Mouse (Mus musculus) layer of hippocampus, postnatal 25 days (tissue): ENCODE results near the gene Hsp90aa1. TPM values are rescaled to one million over a fixed set of nuclear protein-coding genes. Genes with fewer than 3 reads are reported as not detected.
A peak's percentile ranks its signal among the peaks of the same experiment; 100 is the strongest.
"Not testable (repeated sequence)": the region's sequence is repeated elsewhere in the genome, so short reads cannot be mapped to it uniquely, and the experiment has no call there.

ENCODE experiments used
- DNase-seq, 2 experiments: peaks; one replicate each; pipeline ENCODE4 v3.0.0; 2022; ENCODE audit warnings: mixed read lengths in 2 of 2, low spot score in 1 of 2; ENCODE audit errors: extremely low spot score in 1 of 2
- total RNA-seq, 2 experiments: library from RNA; stranded (reverse); gene quantifications; 2 replicates each; pipeline ENCODE4 v1.2.3; 2021

Hsp90aa1 gene
- total RNA-seq, 2 experiments from 2014 or later: 874 to 929 TPM

DNA sequence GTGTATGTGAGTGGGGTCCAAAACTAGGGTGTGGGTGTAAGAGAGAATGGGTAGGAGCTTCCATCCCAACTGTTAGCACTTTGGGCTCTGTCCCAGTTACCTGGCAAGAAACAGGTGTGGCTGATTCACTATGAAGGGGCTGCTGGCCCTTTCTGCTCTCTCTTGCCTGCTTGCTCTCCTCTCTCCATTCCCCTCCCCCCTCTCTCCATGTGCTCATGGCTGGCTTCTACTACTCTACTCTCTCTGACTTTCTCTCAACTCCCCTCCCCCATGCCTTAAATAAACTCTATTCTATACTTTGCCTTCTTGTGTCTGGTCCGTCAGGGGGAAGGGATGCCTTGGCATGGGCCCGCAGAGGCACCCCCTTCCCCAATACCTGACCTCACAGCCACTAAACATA, 1.8 kb downstream of the Hsp90aa1 start:
- no peak for DNase-seq

DNA sequence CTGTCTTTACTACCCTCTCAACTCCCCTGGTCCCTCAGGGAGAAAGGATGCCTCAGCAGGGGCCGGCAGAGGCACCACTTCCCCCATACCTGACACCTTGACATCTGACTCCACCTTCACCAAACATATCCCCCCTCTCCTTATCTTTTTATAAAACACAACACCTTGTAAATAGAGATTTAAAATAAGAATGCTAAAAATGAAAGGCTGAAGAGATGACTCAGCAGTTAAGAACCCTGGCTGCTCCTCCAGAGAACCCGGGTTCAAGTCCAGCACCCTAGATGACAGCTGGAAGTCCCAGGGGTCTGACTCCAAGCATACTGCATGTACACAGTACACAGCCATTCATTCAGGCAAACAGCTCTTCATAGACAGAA, 3.4 kb downstream of the Hsp90aa1 start:
- DNase-seq: no peak

DNA sequence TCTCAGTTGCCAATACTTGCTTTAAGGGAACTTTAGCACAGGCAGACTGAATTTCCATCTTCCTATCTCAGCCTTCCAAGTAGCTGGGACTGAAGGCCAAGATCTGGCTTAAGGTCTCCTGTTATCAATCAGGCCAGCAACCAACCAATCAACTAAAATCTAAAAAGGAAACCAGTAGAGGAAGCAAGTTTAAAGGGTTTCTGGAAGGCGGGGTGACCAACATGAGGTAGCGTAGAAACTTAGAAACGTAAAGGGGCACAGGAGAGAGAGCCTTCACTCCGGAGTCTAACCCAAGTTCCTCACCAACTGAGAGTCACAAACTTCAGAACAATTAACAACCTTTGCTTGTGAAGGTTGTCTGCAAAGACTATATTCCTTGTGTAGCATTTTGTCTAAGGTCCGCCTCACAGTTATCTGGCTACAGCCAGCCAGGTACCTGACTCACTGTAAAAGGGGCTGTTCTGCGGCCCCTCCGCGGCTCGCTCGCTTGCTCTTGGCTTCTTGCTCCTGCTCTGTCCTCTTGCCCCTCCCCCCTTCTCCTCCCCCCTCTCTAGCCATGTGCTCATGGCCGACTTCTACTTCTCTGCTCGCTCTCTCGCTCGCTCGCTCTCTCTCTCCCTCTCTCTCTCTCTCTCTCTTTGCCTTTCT, 3.9 kb downstream of the Hsp90aa1 start:
- no peak for DNase-seq

DNA sequence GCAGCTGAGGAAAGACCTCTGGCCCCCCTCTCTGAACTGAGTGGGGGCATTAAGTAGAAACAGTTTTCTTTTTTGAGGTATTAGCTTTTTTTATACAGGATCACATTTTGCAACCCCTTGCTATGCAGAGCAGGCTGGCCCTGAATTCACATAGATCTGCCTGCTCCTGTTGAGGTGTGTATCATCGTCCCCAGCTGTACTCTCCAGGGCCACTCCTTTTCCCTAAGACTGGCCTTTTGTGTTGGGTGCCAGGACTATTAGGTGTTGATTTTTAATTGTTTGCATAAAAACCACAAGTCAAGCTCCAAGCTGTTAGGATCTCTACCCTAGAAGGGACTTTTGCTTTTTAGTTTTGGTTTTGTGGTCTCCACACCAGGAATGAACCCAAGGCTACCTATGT, 4.4 kb downstream of the Hsp90aa1 start:
- no peak for DNase-seq

DNA sequence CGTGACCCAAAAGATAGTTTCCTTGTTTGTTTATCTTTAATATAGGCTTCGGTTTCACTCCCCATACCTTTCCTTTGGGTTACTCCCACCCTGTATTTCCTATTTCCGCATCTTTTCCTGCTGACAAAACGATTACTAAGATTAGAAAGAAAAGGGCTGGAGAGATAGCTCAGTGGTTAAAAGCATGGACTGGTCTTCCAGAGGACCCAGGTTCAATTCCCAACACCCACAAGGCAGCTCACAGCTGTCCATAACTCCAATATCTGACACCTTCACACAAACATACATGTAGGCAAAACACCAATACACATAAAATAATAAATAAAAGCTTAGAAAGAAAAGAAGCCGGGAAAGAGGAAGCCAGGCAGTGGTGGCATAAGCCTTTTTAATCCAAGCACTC, 5.1 kb downstream of the Hsp90aa1 start:
- no peak for DNase-seq

GRCm38 (mm10) chr12:110696975-110697400, 5.5 kb downstream of the Hsp90aa1 start:
- DNase-seq: no peak

DNA sequence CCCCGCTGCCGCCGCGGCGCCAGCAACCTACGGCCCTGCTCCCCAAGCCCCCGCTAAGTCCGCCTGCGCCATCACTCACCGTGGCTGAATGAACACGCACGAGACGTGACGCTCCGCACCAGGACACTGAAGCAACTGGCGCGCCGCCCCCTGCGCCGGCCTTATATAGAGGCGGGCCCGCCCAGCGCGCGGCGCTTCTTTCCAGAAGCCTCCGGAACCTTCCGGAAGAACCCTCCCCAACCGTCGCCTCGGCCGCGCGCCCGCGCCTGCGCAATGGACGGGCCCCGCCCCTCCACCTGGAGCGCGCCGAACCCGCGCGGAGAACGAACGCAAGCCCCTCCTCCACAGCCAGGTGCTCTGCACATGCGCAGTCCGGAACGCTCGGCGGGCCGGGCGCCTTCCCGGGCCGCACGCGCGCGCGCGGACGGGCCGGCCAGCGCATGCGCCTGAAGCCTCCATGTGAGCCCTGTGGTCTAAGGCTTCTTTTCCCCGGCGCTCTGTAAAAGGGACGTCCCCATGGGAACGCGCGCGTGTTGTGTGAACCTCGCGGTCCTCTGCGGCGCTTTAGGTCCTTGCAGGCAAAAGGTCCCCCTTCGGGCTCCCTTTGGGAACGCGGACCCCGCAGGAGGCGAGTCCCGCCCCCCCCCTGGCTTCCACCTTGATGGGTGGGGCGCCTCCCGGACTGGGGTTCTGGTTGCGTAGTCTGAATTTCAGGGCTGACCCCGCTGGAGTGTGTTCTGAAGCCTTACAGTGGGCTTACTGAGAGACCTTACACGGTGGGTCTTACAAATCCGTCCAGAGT, 6.2 kb downstream of the Hsp90aa1 start:
- peak; percentile 99 for DNase-seq

GRCm38 (mm10) chr12:110695676-110696171, 6.8 kb downstream of the Hsp90aa1 start:
- peak; percentile 55 to 58 for DNase-seq

DNA sequence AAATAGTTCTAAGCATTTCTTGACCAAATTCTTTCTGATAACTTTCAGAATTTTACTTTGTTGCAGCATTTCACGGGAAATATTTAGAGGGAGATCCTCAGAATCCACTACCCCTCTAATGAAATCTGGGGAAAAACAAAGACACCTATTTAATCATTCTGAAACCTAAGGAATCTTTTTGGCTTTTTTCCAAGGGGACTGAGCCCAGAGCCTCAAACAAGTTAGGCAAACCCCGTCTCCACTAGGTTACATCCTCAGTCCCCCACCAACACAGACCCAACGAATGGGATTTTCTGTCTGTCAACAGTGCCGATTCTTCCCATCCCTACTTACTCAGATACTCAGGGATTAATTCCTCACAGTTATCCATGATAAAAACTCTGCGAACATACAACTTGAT, 9.2 kb downstream of the Hsp90aa1 start:
- DNase-seq: not testable (repeated sequence)

DNA sequence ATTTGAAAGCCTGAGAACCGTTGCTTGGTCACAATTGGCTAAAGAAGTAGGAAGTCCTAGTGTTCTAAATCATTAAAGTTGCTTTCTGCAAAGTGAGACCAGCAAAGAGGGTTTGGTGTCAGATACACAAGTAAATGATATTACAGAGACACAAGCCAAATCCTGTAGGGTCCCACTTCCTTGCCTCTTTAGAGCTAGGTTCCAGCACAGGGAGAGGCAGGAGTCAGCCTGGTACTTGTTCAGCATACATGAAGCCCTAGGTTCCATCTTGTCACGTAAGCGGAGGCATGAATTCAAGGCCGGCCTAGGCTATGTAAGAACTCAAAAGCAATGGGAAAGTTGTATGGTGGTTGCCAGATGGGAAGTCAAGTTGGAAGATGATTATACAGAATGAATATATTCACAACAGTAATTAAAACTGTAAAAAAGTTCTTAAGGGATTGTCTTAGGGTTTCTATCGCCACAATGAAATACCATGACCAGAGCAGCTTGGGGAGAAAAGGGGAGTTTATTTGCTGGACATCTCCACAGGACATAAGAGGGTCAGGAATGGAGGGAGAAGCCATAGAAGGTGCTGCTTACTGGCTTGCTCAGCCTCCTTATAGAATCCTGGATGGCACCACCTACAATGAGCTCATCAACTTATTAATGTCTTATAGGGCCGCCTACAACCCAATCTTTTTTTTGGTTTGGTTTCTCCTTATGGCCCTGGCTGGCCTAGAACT, 12.4 kb downstream of the Hsp90aa1 start:
- DNase-seq: no peak

- not testable (repeated sequence) for DNase-seq
Observed at GRCm38 (mm10) chr12:110688921-110689320, 13.6 kb downstream of the Hsp90aa1 start.

DNA sequence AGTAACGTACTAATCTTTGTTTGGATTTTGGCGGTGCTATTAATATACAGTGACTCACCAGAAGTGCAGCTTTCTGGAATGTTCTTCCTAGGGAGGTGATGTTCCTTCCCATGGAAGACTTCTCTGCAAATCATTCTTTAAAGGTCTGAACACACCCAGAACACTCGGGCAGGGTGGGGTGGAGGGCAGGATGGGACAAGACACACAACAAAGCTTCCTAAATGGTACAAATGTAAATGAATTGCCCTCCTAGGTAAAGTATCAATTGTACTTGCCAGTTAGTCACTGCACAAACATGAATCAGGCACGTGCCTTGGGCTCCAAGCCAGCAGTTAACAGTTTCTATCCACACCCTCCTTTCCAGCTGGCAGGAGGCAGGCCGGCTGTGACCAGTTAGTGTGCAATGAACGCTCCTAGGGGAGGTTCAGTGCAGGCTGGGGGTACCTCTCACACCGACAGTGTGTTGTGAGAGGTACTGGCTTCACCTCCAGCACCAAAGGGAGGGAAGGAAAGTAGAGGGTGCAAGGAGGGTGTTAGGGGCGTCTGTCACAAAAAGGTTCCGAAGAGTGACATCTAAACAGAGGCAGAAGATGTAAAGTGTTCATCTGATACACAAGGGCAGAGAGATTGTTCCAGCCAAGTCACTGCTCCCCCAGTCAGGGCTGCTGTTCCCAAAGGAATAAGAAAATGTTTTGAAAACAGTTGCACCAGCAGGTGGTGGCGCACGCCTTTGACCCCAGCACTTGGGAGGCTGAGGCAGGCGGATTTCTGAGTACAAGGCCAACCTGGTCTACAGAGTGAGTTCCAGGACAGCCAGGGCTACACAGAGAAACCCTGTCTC, 14.4 kb downstream of the Hsp90aa1 start:
- no peak for DNase-seq

GRCm38 (mm10) chr12:110683580-110683979, 18.9 kb downstream of the Hsp90aa1 start:
- DNase-seq: no peak

DNA sequence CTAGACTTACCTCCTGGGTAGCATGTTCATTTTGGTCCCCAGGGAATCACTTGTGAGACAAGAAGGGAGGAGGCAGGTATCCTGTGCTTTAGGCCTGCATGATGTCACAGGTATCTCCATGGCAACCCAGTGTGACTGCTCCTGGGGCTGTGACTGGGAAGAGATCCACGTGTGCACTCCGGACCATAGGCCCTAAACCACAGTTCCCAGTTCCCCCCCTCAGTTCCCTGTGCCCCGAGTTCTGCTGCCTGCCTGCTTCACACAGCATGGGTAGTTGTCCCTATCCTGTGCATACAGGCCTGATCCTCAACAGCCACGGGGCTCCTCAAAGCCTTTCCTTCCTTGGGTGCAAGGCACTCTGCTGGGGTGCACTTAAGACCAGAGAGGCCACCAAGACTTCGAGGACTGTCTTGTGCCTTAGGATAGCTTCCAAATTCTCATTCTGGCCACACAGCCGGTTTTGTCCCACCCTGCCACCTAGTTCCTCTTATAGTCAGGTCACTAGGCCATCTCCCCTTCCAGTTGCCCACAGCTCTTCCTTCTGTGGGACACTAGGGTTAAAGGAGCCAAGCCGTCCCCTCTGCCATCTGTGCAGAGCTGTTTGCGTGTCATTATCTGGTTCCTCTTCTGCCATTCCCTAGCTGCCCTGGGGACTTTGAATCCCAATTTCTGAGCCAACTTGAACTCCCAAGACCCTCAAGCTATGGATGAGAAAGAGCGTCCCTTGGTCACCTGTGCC, 19.8 kb downstream of the Hsp90aa1 start, which contains the start of gene 1700001K19Rik:
Gene 1700001K19Rik, minus strand, starts transcription at position 59 of the 739 bp plus-strand sequence.
- DNase-seq: no peak

GRCm38 (mm10) chr12:110681878-110682277, 20.6 kb downstream of the Hsp90aa1 start:
- DNase-seq: no peak

GRCm38 (mm10) chr12:110681191-110681590, 21.3 kb downstream of the Hsp90aa1 start:
- DNase-seq: no peak

- no peak for DNase-seq
Observed at GRCm38 (mm10) chr12:110674243-110674642, 28.3 kb downstream of the Hsp90aa1 start.

DNA sequence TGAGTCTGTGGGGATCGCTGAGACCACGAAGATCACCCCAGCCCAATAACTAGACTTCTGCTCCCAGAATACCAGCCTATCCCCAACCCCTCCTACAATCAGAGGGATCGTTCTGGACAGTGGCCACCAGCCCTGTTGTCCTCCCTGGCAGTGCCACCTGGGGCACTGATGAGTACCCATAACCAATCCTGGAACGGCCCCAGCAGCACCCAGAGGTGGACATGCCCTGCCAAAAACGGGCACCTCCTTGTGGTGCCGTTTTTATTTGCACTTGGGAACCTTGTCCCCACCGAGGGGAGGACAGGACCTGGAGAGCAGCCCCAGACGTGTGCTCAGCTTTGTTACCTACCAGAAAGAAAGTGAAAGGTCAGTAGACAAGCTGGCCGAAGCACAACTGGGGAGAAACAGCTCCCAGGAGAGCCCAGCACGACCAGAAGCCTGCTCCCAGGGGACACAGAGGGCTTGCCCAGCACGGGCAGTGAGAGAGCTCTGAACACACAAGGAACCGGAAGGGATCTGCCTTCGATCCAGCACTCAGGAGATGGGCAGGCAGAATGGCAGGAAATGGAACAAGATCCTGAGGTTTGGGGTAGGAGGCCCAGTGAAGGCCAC, 35.0 kb downstream of the Hsp90aa1 start:
- no peak for DNase-seq

DNA sequence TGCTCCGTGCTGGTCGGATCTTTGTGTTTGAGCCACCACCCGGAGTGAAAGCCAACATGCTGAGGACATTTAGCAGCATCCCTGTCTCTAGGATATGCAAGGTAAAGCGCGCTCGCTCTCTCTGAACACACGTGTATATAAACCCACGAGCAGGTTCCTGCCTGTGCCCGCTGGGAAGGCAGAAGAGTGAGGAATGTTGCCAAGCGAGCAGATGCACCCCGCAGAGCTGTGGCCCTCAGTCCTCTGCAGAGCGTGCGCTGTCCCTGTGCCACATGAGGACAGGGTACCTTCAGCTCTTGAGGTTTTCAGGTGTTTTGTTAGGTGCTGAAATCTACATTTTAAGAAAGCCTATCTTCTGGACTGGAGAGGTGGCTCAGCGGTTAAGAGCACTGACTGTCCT, 40.8 kb downstream of the Hsp90aa1 start:
- DNase-seq: no peak
